Mouse (Mus musculus) hindbrain, embryonic 14.5 days (tissue): Measurements from ENCODE around the gene Slc25a1. TPM values are rescaled to one million over a fixed set of nuclear protein-coding genes. Genes with fewer than 3 reads are reported as not detected.

ENCODE experiments used
- ATAC-seq: fragments of 200-750 bp; cut with Nextera tagmentation; 2 replicates; pipeline ENCODE4 v1.8.0; 2017; ENCODE audit warnings: moderate number of reproducible peaks, mild to moderate bottlenecking, moderate TSS enrichment, moderate library complexity; ENCODE audit not compliant: low FRiP score
- DNase-seq: peaks from one replicate; pipeline ENCODE4 v3.0.0-alpha.2; 2015; ENCODE audit warnings: low spot score
- H3K27ac ChIP-seq: fragments of 300-500 bp; sonication (generic); 2 replicates; pipeline ENCODE4 v1.5.1; 2014; ENCODE audit warnings: mild to moderate bottlenecking, moderate library complexity
- H3K27me3 ChIP-seq: fragments of 300-500 bp; sonication (generic); 2 replicates; pipeline ENCODE4 v1.6.1; 2014; ENCODE audit warnings: mild to moderate bottlenecking, low read length, mixed read lengths; ENCODE audit not compliant: control insufficient read depth, insufficient read depth
- H3K36me3 ChIP-seq: fragments of 300-500 bp; sonication (generic); replicated peaks from 2 replicates; pipeline ENCODE4 v1.6.1; 2014; ENCODE audit not compliant: control insufficient read depth, insufficient read depth
- H3K4me1 ChIP-seq: fragments of 300-500 bp; sonication (generic); replicated peaks from 2 replicates; pipeline ENCODE4 v1.6.1; 2014; ENCODE audit warnings: antibody characterized with exemption, low read length, mixed read lengths; ENCODE audit not compliant: control insufficient read depth, insufficient read depth
- H3K4me2 ChIP-seq: fragments of 300-500 bp; sonication (generic); replicated peaks from 2 replicates; pipeline ENCODE4 v1.6.1; 2014; ENCODE audit warnings: mild to moderate bottlenecking, moderate library complexity
- H3K4me3 ChIP-seq: fragments of 300-500 bp; sonication (generic); replicated peaks from 2 replicates; pipeline ENCODE4 v1.5.1; 2014; ENCODE audit warnings: mild to moderate bottlenecking, low read length
- H3K9ac ChIP-seq: fragments of 300-500 bp; sonication (generic); 2 replicates; pipeline ENCODE4 v1.6.1; 2014
- H3K9me3 ChIP-seq: fragments of 300-500 bp; sonication (generic); 2 replicates; pipeline ENCODE4 v1.6.1; 2016; ENCODE audit warnings: low read length; ENCODE audit not compliant: control insufficient read depth
- WGBS: fragments of 180-500 bp; shearing (Covaris S2); extraction: QIAGEN DNeasy Blood & Tissue Kit; methylation state at CpG from one replicate; pipeline ENCODE4 v1.1.7; 2014; 5-methylcytosine and 5-hydroxymethylcytosine counted together
- polyA plus RNA-seq: library from polyadenylated mRNA; unstranded; fragments of >200 nt; fragmentation: Nextera tagmentation; extraction: Ambion mirVana; gene quantifications from 2 replicates; pipeline ENCODE4 v1.2.1, GENCODE M21; 2014

The Slc25a1 gene
- polyA plus RNA-seq, 1 experiment from 2014 or later = 175 TPM

DNA sequence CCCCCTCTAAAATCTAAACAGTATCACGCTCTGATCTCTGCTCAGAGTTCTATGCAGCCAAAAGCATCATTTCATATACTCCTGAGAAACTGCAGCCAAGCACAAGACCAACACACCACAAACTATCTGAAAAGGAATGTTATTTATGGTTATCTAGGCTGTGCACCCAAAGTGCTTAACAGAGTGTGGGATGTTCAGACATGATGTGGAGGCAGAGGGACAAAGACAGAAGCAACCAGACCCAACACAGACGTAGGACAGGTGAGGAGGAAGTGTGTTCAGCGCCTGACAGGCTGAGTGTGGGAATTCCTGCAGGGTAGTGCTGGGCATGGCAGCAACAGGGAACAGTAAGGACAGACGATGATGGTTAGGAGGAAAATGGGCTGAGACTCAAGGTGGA is 48.4 kb downstream of the Slc25a1 start:
- H3K9me3 ChIP-seq = no peaks in the 10 kb centered on the region
- no peaks in the 10 kb centered on the region for H3K4me1 ChIP-seq
- no peak overlapping the region for H3K27ac ChIP-seq
- H3K27me3 ChIP-seq = no peaks in the 10 kb centered on the region
- 95% methylated on average over 4 of the region's 4 CpGs for WGBS
- no peak for DNase-seq
- H3K9ac ChIP-seq = no peak overlapping the region
- H3K4me3 ChIP-seq = no peak overlapping the region
- H3K36me3 ChIP-seq = 0 out of 2 replicates have a peak, but pooled peaks cover 6% of the 10 kb centered on the region
- no peak overlapping the region for H3K4me2 ChIP-seq
- ATAC-seq = no peak

DNA sequence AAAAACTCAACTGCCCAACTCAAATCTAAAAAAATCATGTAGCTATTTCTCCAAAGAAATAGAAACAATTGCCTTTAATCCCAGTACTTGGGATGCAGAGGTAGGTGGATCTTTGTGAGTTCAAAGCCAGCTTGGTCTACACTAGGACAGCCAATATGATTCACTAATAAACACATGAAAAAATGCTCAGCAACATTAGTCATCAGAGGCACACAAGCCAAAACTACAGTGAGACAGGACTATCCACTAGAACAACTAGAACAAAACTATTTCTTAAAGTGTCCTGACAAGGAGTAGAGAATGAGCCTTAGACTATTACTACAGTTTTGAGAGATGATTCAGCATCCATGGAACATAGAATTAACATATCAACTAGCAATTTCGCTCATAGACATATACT is 51.9 kb downstream of the Slc25a1 start:
- Histone ChIP-seq H3K27me3 (no peaks in the 10 kb centered on the region), H3K27ac (no peak overlapping the region), H3K36me3 (peaks cover 16% of the 10 kb centered on the region), H3K4me2 (no peak overlapping the region), H3K4me1 (no peaks in the 10 kb centered on the region), H3K9me3 (no peaks in the 10 kb centered on the region), H3K4me3 (no peak overlapping the region), H3K9ac (no peak overlapping the region)
- 93% methylated on average over 1 of the region's 1 CpGs for WGBS
- DNase-seq (no peak), ATAC-seq (no peak)

Other genes starting within 250 kb of the Slc25a1 start
- gene Med15, start 195.3 kb downstream of the Slc25a1 start, polyA plus RNA-seq = 38.2 and 42.0 TPM in 2 replicates
- gene Klhl22, start 168.6 kb downstream of the Slc25a1 start, polyA plus RNA-seq = 82.1 and 96.0 TPM in 2 replicates
- 2.9 and 3.4 TPM in 2 replicates for gene Scarf2, start 130.9 kb downstream of the Slc25a1 start, polyA plus RNA-seq
- 6.0 and 6.1 TPM in 2 replicates for gene B830017H08Rik, start 95.1 kb downstream of the Slc25a1 start, polyA plus RNA-seq
- gene Car15, start 89.9 kb downstream of the Slc25a1 start, polyA plus RNA-seq = 2.5 and 3.4 TPM in 2 replicates
- gene Gm20518, start 36.5 kb downstream of the Slc25a1 start, polyA plus RNA-seq = 0.29 and 0.48 TPM in 2 replicates
- gene Tssk1, start 34.0 kb downstream of the Slc25a1 start, polyA plus RNA-seq = 0.05 and 0.13 TPM in 2 replicates
- 105 TPM in 2 replicates for gene Dgcr2, start 29.7 kb downstream of the Slc25a1 start, polyA plus RNA-seq
- not detected in 2 replicates for gene Tssk2, start 29.6 kb downstream of the Slc25a1 start, polyA plus RNA-seq
- gene Ess2, start 16.9 kb downstream of the Slc25a1 start, polyA plus RNA-seq = 38.9 and 41.0 TPM in 2 replicates
- 0.44 and 1.1 TPM in 2 replicates for gene Gsc2, start 13.2 kb downstream of the Slc25a1 start, polyA plus RNA-seq
- gene Vpreb2, start 52.2 kb upstream of the Slc25a1 start, polyA plus RNA-seq = not detected in 2 replicates
- gene Dgcr6, start 124.6 kb upstream of the Slc25a1 start, polyA plus RNA-seq = 128 and 156 TPM in 2 replicates
- gene Prodh, start 162.0 kb upstream of the Slc25a1 start, polyA plus RNA-seq = 2.8 and 3.1 TPM in 2 replicates
- 22.7 and 26.2 TPM in 2 replicates for gene Rtn4r, start 199.4 kb upstream of the Slc25a1 start, polyA plus RNA-seq